Mouse (Mus musculus) intestine, embryonic 16.5 days (tissue): ENCODE measurements around the gene Gm14744. TPM values are rescaled to one million over a fixed set of nuclear protein-coding genes. Genes with fewer than 3 reads are reported as not detected.
"Not testable (repeated sequence)": the region's sequence is repeated elsewhere in the genome, so short reads cannot be mapped to it uniquely, and the experiment has no call there.

Source experiments
- ATAC-seq: fragments of 200-750 bp; cut with Nextera tagmentation; 2 replicates; pipeline ENCODE4 v1.8.0; 2017; ENCODE audit warnings: moderate TSS enrichment, moderate library complexity
- H3K27ac ChIP-seq: fragments of 300-500 bp; sonication (generic); 2 replicates; pipeline ENCODE4 v1.5.1; 2014; ENCODE audit warnings: mild to moderate bottlenecking, low read length
- H3K27me3 ChIP-seq: fragments of 300-500 bp; sonication (generic); replicated peaks from 2 replicates; pipeline ENCODE4 v1.6.1; 2014; ENCODE audit warnings: low read length, control low read depth, mixed read lengths; ENCODE audit not compliant: control insufficient read depth, insufficient read depth
- H3K36me3 ChIP-seq: fragments of 300-500 bp; sonication (generic); 2 replicates; pipeline ENCODE4 v1.6.1; 2014; ENCODE audit warnings: low read length, control low read depth; ENCODE audit not compliant: control insufficient read depth, insufficient read depth
- H3K4me1 ChIP-seq: fragments of 300-500 bp; sonication (generic); 2 replicates; pipeline ENCODE4 v1.6.1; 2014; ENCODE audit warnings: low read length, control low read depth, mixed read lengths; ENCODE audit not compliant: control insufficient read depth, insufficient read depth
- H3K4me2 ChIP-seq: fragments of 300-500 bp; sonication (generic); 2 replicates; pipeline ENCODE4 v1.6.1; 2014; ENCODE audit warnings: low read depth, low read length, control low read depth
- H3K4me3 ChIP-seq: fragments of 300-500 bp; sonication (generic); 2 replicates; pipeline ENCODE4 v1.5.1; 2014; ENCODE audit warnings: mild to moderate bottlenecking, low read length
- H3K9ac ChIP-seq: fragments of 300-500 bp; sonication (generic); 2 replicates; pipeline ENCODE4 v1.6.1; 2014; ENCODE audit warnings: low read depth, low read length
- H3K9me3 ChIP-seq: fragments of 300-500 bp; sonication (generic); 2 replicates; pipeline ENCODE4 v1.6.1; 2016; ENCODE audit warnings: low read length, control low read depth; ENCODE audit not compliant: control insufficient read depth
- WGBS: fragments of 180-500 bp; shearing (Covaris S2); extraction: QIAGEN DNeasy Blood & Tissue Kit; methylation state at CpG from one replicate; pipeline ENCODE4 v1.1.7; 2014; 5-methylcytosine and 5-hydroxymethylcytosine counted together
- polyA plus RNA-seq: library from polyadenylated mRNA; unstranded; fragments of >200 nt; fragmentation: Nextera tagmentation; extraction: Ambion mirVana; gene quantifications from 2 replicates; pipeline ENCODE4 v1.2.1, GENCODE M21; 2015

Gene Gm14744
- not detected in 2 replicates for polyA plus RNA-seq

DNA sequence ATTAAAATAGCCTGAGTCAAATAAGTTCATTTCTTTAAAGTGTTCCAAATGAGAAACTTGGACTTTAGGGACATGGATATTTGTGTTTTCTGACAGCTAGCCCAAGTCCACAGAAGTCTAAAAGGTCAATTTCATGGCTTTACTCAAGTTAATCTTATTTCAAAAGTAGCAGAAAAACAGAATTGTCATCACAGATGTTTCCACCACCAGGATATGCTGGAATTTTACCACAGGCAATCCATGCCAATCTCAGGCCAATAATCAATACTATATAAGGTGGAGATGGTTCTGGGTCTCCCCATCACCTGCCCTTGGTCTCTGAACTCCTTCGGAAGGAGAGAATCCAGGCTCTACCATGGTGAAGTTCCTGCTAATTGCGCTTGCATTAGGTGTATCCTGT is at the start of gene Gm14744:
Gm14744 (plus strand) TSS at position 301 of the 400 bp plus-strand sequence.
- not testable (repeated sequence) for H3K27me3 ChIP-seq, H3K4me1 ChIP-seq, H3K4me2 ChIP-seq, ATAC-seq, H3K9me3 ChIP-seq, H3K4me3 ChIP-seq, H3K36me3 ChIP-seq, H3K9ac ChIP-seq, H3K27ac ChIP-seq
- 92% methylated on average over 2 of the region's 2 CpGs for WGBS

DNA sequence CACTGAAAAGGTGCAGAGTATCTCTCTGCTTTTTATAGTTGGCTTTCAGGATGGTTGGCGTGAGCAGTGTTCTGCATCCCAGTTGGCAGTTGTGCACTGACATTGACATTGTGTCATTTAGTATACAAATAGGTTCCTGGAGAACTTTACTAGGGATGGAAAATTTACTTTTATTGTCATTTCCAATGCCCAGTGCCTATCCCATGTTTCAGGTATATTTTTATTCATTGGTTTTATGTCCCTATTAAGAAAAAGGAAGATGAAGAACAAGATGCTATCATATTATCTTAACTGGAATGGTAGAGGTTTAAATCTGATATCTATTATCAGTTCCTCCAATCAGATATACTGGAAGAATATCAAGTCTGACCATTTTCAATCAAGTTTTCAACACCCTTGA is 11.0 kb upstream of the Gm14744 start, which contains the start of gene Pbsn:
Pbsn (minus strand) TSS at position 101 of the 400 bp plus-strand sequence.
- WGBS = 76% methylated on average over 1 of the region's 1 CpGs
- Histone ChIP-seq H3K9ac (no peak within 1 kb of the TSS), H3K4me3 (no peak within 1 kb of the TSS), H3K4me2 (no peak within 1 kb of the TSS), H3K4me1 (no peaks in the 10 kb centered on the region), H3K36me3 (no peaks in the 10 kb centered on the region), H3K27ac (no peak within 1 kb of the TSS), H3K27me3 (no peaks in the 10 kb centered on the region), H3K9me3 (no peaks in the 10 kb centered on the region)
- ATAC-seq = no peak

DNA sequence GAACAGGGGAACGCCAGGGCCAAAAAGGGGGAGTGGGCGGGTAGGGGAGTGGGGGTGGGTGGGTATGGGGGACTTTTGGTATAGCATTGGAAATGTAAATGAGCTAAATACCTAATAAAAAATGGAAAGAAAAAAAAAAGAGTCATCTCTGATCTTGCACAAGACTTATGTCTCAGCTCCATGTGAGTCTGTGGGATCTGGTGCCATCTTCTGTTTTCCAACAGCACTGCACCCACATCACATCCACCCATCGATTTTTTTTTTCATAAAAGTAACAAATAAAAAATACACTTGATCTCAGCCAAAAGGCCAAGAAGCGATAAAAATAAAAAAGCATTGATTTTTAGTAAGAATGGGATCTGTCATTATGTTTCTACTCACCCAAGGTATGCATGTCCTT is 15.5 kb downstream of the Gm14744 start:
- H3K27me3 ChIP-seq, H3K9ac ChIP-seq, H3K4me3 ChIP-seq, ATAC-seq, H3K9me3 ChIP-seq, H3K27ac ChIP-seq, H3K4me2 ChIP-seq, H3K36me3 ChIP-seq, H3K4me1 ChIP-seq: not testable (repeated sequence)
- 57% methylated on average over 2 of the region's 4 CpGs for WGBS

Other genes with a start within 250 kb of the Gm14744 start
- gene Prkx, start 68.5 kb upstream of the Gm14744 start, polyA plus RNA-seq = 8.4 and 8.5 TPM in 2 replicates
- not detected in 2 replicates for gene Pbsn, start 11.1 kb upstream of the Gm14744 start, polyA plus RNA-seq
- gene 5430402E10Rik, start 60.3 kb downstream of the Gm14744 start, polyA plus RNA-seq = not detected in 2 replicates
- not detected in 2 replicates for gene Obp1a, start 226.6 kb downstream of the Gm14744 start, polyA plus RNA-seq